Mouse (Mus musculus) spleen, adult 18-20 months (tissue): ENCODE results near the gene Pde2a.

ENCODE experiments used
- DNase-seq, 2 experiments: peaks; one replicate each; pipeline ENCODE4 v3.0.0; 2022; ENCODE audit warnings: mixed read lengths in 2 of 2

Pde2a gene

GRCm38 (mm10) chr7:101410267-101410936 lies 11.1 kb upstream of the Pde2a start, which contains the start of gene Gm45837:
Gm45837 (plus strand) TSS chr7:101410886.
- no peak for DNase-seq

- peak; percentile 64 to 83 for DNase-seq
Observed at GRCm38 (mm10) chr7:101412796-101413195, 8.7 kb upstream of the Pde2a start.

GRCm38 (mm10) chr7:101414209-101414608 lies 7.3 kb upstream of the Pde2a start:
- no peak for DNase-seq

GRCm38 (mm10) chr7:101414661-101415511 lies 6.6 kb upstream of the Pde2a start:
- DNase-seq, result no peak

GRCm38 (mm10) chr7:101415512-101416100 lies 5.9 kb upstream of the Pde2a start:
- no peak for DNase-seq

GRCm38 (mm10) chr7:101416391-101416790 lies 5.1 kb upstream of the Pde2a start:
- DNase-seq, result no peak

GRCm38 (mm10) chr7:101419013-101419770 lies 2.3 kb upstream of the Pde2a start:
- peak in 1 of 2 experiments; percentile 27 for DNase-seq

- DNase-seq, result no peak
Observed at GRCm38 (mm10) chr7:101422069-101422468, 578 bp downstream of the Pde2a start.

GRCm38 (mm10) chr7:101422646-101423045 lies 1.2 kb downstream of the Pde2a start:
- DNase-seq, result no peak

GRCm38 (mm10) chr7:101423970-101424369 lies 2.5 kb downstream of the Pde2a start:
- DNase-seq, result no peak

GRCm38 (mm10) chr7:101426692-101427091 lies 5.2 kb downstream of the Pde2a start:
- no peak for DNase-seq

- peak in 1 of 2 experiments; percentile 38 for DNase-seq
Observed at GRCm38 (mm10) chr7:101427736-101428135, 6.2 kb downstream of the Pde2a start.

GRCm38 (mm10) chr7:101435038-101435437 lies 13.5 kb downstream of the Pde2a start:
- no peak for DNase-seq

- no peak for DNase-seq
Observed at GRCm38 (mm10) chr7:101437876-101438275, 16.4 kb downstream of the Pde2a start.

GRCm38 (mm10) chr7:101443093-101443492 lies 21.6 kb downstream of the Pde2a start:
- no peak for DNase-seq

GRCm38 (mm10) chr7:101444211-101444610 lies 22.7 kb downstream of the Pde2a start:
- DNase-seq, result no peak

- DNase-seq, result no peak
Observed at GRCm38 (mm10) chr7:101449855-101450254, 28.4 kb downstream of the Pde2a start.

GRCm38 (mm10) chr7:101450422-101451401 lies 29.2 kb downstream of the Pde2a start:
- peak; percentile 75 to 92 for DNase-seq

- no peak for DNase-seq
Observed at GRCm38 (mm10) chr7:101452669-101453068, 31.2 kb downstream of the Pde2a start.

GRCm38 (mm10) chr7:101453296-101453695 lies 31.8 kb downstream of the Pde2a start:
- DNase-seq, result no peak

GRCm38 (mm10) chr7:101453725-101454124 lies 32.2 kb downstream of the Pde2a start:
- DNase-seq, result no peak

- no peak for DNase-seq
Observed at GRCm38 (mm10) chr7:101454479-101454878, 33.0 kb downstream of the Pde2a start.
